Mouse (Mus musculus): ENCODE measurements at regions not wholly inside any gene's neighbourhood (a gene's known extent, or its start where the extent isn't known, plus 50 kb on each side); places are given as distances from the start of the nearest gene placed in this dataset.

DNA sequence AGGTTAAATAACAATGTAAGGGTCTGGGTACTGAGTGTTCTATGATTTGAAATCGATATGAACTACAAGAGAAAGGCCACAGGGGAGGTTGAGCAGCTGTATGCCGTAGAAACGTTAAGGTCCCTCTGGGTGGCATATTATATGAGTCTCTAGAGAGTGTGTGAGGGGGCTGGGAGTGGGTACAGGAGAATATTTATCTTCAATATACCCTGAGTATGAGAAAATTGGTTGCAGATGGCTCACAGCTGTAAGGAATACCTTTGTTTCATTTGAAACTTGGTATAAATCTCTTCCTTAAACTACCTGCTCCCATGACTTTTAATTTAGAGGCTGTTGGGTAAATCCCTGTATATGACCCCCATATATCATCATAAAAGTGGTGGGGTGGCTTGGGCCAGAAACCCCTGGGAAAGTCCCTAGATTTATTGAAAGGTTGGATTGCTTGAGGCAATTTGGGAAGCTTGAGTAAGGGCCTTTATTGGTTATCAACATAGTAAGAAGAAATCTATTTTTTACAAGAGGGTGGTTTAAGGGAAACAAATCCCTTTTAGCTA is 128.7 kb upstream of the Prkg2 start:
- TF ChIP-seq MAZ (IDR thresholded peaks at IDR 0.05; ENCODE audit: low read depth, low read length) (no peak), RCOR1 (IDR thresholded peaks at IDR 0.05; ENCODE audit: low read depth, low read length) (no peak), JUND (IDR thresholded peaks at IDR 0.05; ENCODE audit: low read depth, low read length) (no peak), KAT2A (conservative IDR thresholded peaks at IDR 0.05; ENCODE audit: low read depth, low read length) (no peak), NRF1 (IDR thresholded peaks at IDR 0.05; ENCODE audit: insufficient read depth, low read depth, low read length, poor library complexity, severe bottlenecking) (no peak), POLR2AphosphoS5 (IDR thresholded peaks at IDR 0.05; ENCODE audit: borderline replicate concordance, low read depth, low read length) (no peak), UBTF (IDR thresholded peaks at IDR 0.05; ENCODE audit: borderline replicate concordance, insufficient read depth, low read depth, low read length) (no peak), TBP (IDR thresholded peaks at IDR 0.05; ENCODE audit: low read depth, low read length) (no peak), HCFC1 (IDR thresholded peaks at IDR 0.05; ENCODE audit: low read depth, low read length) (no peak), CHD1 (IDR thresholded peaks at IDR 0.05; ENCODE audit: low read depth, low read length) (no peak), E2F4 (IDR thresholded peaks at IDR 0.05; ENCODE audit: borderline replicate concordance, low read depth, low read length) (no peak), NELFE (IDR thresholded peaks at IDR 0.05; ENCODE audit: low read depth, low read length) (no peak), ZNF384 (IDR thresholded peaks at IDR 0.05; ENCODE audit: low read depth, low read length) (no peak), MAX (IDR thresholded peaks at IDR 0.05; ENCODE audit: low read length) (no peak), MYB (IDR thresholded peaks at IDR 0.05; ENCODE audit: low read depth, low read length) (no peak), EP300 (IDR thresholded peaks at IDR 0.05; ENCODE audit: low read depth in 1 of 2, low read length in 2 of 2) (no peak), GATA1 (IDR thresholded peaks at IDR 0.05; ENCODE audit: low read depth, low read length) (no peak), ZMIZ1 (IDR thresholded peaks at IDR 0.05; ENCODE audit: low read depth, low read length) (no peak), ELF1 (IDR thresholded peaks at IDR 0.05; ENCODE audit: low read depth, low read length) (no peak), ETS1 (IDR thresholded peaks at IDR 0.05; ENCODE audit: low read depth, low read length) (no peak)
- Histone ChIP-seq H3K27me3 (ENCODE audit: control insufficient read depth in 1 of 2, insufficient read depth in 2 of 2, low read length in 2 of 2) (no peaks in the 10 kb centered on the region), H3K4me3 (ENCODE audit: control insufficient read depth in 1 of 2, insufficient read depth in 1 of 2, low read depth in 2 of 2, low read length in 2 of 2) (no peak overlapping the region), H3K9ac (ENCODE audit: control insufficient read depth, low read depth, low read length, poor library complexity, severe bottlenecking) (no peak overlapping the region), H3K79me2 (ENCODE audit: control insufficient read depth, insufficient read depth, low read length, poor library complexity) (no peaks in the 10 kb centered on the region), H3K4me1 (ENCODE audit: control insufficient read depth in 1 of 2, insufficient read depth in 2 of 2, low read length in 2 of 2) (no peaks in the 10 kb centered on the region), H3K36me3 (ENCODE audit: control insufficient read depth in 1 of 2, insufficient read depth in 2 of 2, low read length in 2 of 2) (no peaks in the 10 kb centered on the region), H3K27ac (ENCODE audit: control insufficient read depth, low read depth, low read length) (no peak overlapping the region), H3K9me3 (replicated peaks; ENCODE audit: insufficient read depth, low read length) (no peaks in the 10 kb centered on the region)
- DNase-seq (ENCODE audit: low read depth, low spot score): no peak

DNA sequence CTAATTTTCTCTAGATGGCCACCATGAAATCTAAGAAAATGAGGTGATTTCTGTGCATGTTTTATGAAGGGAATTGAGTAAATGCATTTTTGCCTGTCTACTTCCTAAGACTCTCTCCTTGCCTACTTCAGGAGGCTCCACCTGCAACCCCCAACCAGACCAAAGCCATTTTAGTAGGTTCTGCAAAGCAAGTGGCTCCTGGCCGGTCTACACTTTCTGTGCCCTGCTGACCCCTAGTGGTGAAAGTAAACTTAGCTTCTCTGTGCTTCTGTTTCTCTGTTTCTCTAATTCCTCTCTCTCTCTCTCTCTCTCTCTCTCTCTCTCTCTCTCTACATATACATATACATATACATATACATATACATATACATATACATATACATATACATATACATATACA is 120.8 kb upstream of the Prkg2 start:
- Histone ChIP-seq H3K9ac (ENCODE audit: control insufficient read depth, low read depth, low read length, poor library complexity, severe bottlenecking) (no peak overlapping the region), H3K4me3 (ENCODE audit: control insufficient read depth in 1 of 2, insufficient read depth in 1 of 2, low read depth in 2 of 2, low read length in 2 of 2) (no peak overlapping the region), H3K36me3 (ENCODE audit: control insufficient read depth in 1 of 2, insufficient read depth in 2 of 2, low read length in 2 of 2) (no peaks in the 10 kb centered on the region), H3K79me2 (ENCODE audit: control insufficient read depth, insufficient read depth, low read length, poor library complexity) (no peaks in the 10 kb centered on the region), H3K27ac (ENCODE audit: control insufficient read depth, low read depth, low read length) (no peak overlapping the region), H3K27me3 (ENCODE audit: control insufficient read depth in 1 of 2, insufficient read depth in 2 of 2, low read length in 2 of 2) (no peaks in the 10 kb centered on the region), H3K9me3 (replicated peaks; ENCODE audit: insufficient read depth, low read length) (no peaks in the 10 kb centered on the region), H3K4me1 (ENCODE audit: control insufficient read depth in 1 of 2, insufficient read depth in 2 of 2, low read length in 2 of 2) (no peaks in the 10 kb centered on the region)
- no peak for TF ChIP-seq ZC3H11A (IDR thresholded peaks at IDR 0.05; ENCODE audit: low read depth, low read length)
- TF ChIP-seq CTCF (IDR thresholded peaks at IDR 0.05 in 2 of 3, conservative IDR thresholded peaks at IDR 0.05 in 1 of 3; ENCODE audit: control insufficient read depth in 1 of 3, insufficient read depth in 1 of 3, low read depth in 2 of 3, low read length in 3 of 3, poor library complexity in 1 of 3, severe bottlenecking in 1 of 3): peak in 2 of 3 experiments; percentile 41 to 56; a peak in 4 of 6 replicates
- TF ChIP-seq MEF2A (IDR thresholded peaks at IDR 0.05; ENCODE audit: extremely low read depth, insufficient replicate concordance, low read depth, low read length, poor library complexity, severe bottlenecking): no peak
- TF ChIP-seq SMC3 (IDR thresholded peaks at IDR 0.05; ENCODE audit: low read depth, low read length): peak; percentile 30
- no peak for TF ChIP-seq KAT2A (conservative IDR thresholded peaks at IDR 0.05; ENCODE audit: low read depth, low read length)
- TF ChIP-seq RAD21 (IDR thresholded peaks at IDR 0.05; ENCODE audit: low read depth, low read length): peak; percentile 40
- DNase-seq (ENCODE audit: low read depth, low spot score): peak; percentile 15
